Mouse (Mus musculus) olfactory bulb, adult 2 months (tissue): ENCODE data around the gene Dab2ip.

Experiments
- CTCF ChIP-seq: fragments of 200-500 bp; IDR thresholded peaks from 2 replicates; pipeline ENCODE4 v1.5.1; 2012; ENCODE audit warnings: low read depth, mild to moderate bottlenecking, low read length, moderate library complexity; ENCODE audit not compliant: insufficient read depth
- POLR2A ChIP-seq: fragments of 200-500 bp; IDR thresholded peaks from 2 replicates; pipeline ENCODE4 v1.6.1; 2012; ENCODE audit warnings: mild to moderate bottlenecking, low read depth, low read length, moderate library complexity; ENCODE audit not compliant: insufficient read depth

DNA sequence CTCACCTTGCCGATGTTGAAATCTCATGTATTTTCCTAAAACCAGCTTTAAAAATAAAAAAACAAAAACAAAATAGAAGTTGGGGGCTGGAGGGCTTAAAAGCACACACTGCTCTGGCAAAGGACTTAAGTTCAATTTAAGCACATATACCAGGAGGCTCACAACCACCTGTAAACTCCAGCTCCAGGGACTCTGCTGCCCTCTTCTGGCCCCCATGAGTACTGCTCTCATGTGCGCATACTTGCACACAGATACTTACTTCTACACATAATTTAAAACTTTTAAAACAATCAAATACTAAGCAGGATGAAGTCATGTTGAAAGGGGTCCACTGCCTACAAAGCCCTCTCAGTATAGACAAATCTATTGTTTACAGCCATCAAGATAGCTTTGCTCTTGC lies 176.9 kb downstream of the Dab2ip start:
- no peak for TF ChIP-seq CTCF
- TF ChIP-seq POLR2A, result no peak
